Mouse (Mus musculus) heart, embryonic 15.5 days (tissue): ENCODE results near the gene Stat1. TPM values are rescaled to one million over a fixed set of nuclear protein-coding genes. Genes with fewer than 3 reads are reported as not detected.
A peak's percentile ranks its signal among the peaks of the same experiment; 100 is the strongest.

Source experiments
- ATAC-seq: fragments of 200-750 bp; cut with Nextera tagmentation; replicated peaks from 2 replicates; pipeline ENCODE4 v1.8.0; 2017; ENCODE audit warnings: low read depth, moderate TSS enrichment; ENCODE audit not compliant: insufficient number of reproducible peaks, insufficient read depth, low FRiP score
- H3K27ac ChIP-seq: fragments of 300-500 bp; sonication (generic); 2 replicates; pipeline ENCODE4 v1.5.1; 2015; ENCODE audit warnings: mild to moderate bottlenecking, inconsistent platforms
- H3K27me3 ChIP-seq: fragments of 300-500 bp; sonication (generic); 2 replicates; pipeline ENCODE4 v1.6.1; 2015; ENCODE audit warnings: inconsistent platforms
- H3K36me3 ChIP-seq: fragments of 300-500 bp; sonication (generic); 2 replicates; pipeline ENCODE4 v1.6.1; 2015; ENCODE audit warnings: mild to moderate bottlenecking, inconsistent platforms
- H3K4me1 ChIP-seq: fragments of 300-500 bp; sonication (generic); replicated peaks from 2 replicates; pipeline ENCODE4 v1.6.1; 2015; ENCODE audit warnings: inconsistent platforms
- H3K4me2 ChIP-seq: fragments of 300-500 bp; sonication (generic); 2 replicates; pipeline ENCODE4 v1.6.1; 2015; ENCODE audit warnings: inconsistent platforms, mild to moderate bottlenecking, moderate library complexity
- H3K4me3 ChIP-seq: fragments of 300-500 bp; sonication (generic); 2 replicates; pipeline ENCODE4 v1.5.1; 2015; ENCODE audit warnings: mild to moderate bottlenecking, inconsistent platforms
- H3K9ac ChIP-seq: fragments of 300-500 bp; sonication (generic); 2 replicates; pipeline ENCODE4 v1.6.1; 2015; ENCODE audit warnings: mild to moderate bottlenecking, inconsistent platforms
- H3K9me3 ChIP-seq: fragments of 300-500 bp; sonication (generic); replicated peaks from 2 replicates; pipeline ENCODE4 v1.6.1; 2016; ENCODE audit warnings: inconsistent platforms
- WGBS: fragments of 180-500 bp; shearing (Covaris S2); methylation state at CpG from one replicate; pipeline ENCODE4 v1.1.7; 2015; ENCODE audit warnings: mixed read lengths; 5-methylcytosine and 5-hydroxymethylcytosine counted together
- polyA plus RNA-seq: library from polyadenylated mRNA; unstranded; fragments of >200 nt; fragmentation: Nextera tagmentation; extraction: Ambion mirVana; gene quantifications from 2 replicates; pipeline ENCODE4 v1.2.1, GENCODE M21; 2015

Gene Stat1
- polyA plus RNA-seq, 1 experiment from 2014 or later = 23.6 TPM

GRCm38 (mm10) chr1:52163707-52164457 lies 44.6 kb downstream of the Stat1 start:
- Histone ChIP-seq H3K4me1 (0 out of 2 replicates have a peak, but pooled peaks cover 4% of the 10 kb centered on the region), H3K4me3 (no peak overlapping the region), H3K27me3 (no peaks in the 10 kb centered on the region), H3K36me3 (peaks cover 15% of the 10 kb centered on the region; the same call in 1 of the 2 replicates), H3K4me2 (no peak overlapping the region), H3K9ac (no peak overlapping the region), H3K27ac (no peak overlapping the region), H3K9me3 (no peaks in the 10 kb centered on the region)
- ATAC-seq = no peak
- WGBS = 86% methylated on average over 5 of the region's 5 CpGs

- Histone ChIP-seq H3K9me3 (no peaks in the 10 kb centered on the region), H3K4me1 (peaks cover 15% of the 10 kb centered on the region), H3K27ac (peak overlapping the region; percentile 67), H3K9ac (no peak overlapping the region), H3K36me3 (0 out of 2 replicates have a peak, but pooled peaks cover 5% of the 10 kb centered on the region), H3K4me3 (0 out of 2 replicates have a peak overlapping the region, but pooled peaks have one; percentile 13), H3K27me3 (no peaks in the 10 kb centered on the region), H3K4me2 (peak overlapping the region; percentile 47)
- 57% methylated on average over 14 of the region's 14 CpGs for WGBS
- ATAC-seq = peak; percentile 80; the same call in 1 of the 2 replicates
These were observed 47.5 kb downstream of the Stat1 start for GRCm38 (mm10) chr1:52166652-52167220.

- no peaks in the 10 kb centered on the region for H3K27me3 ChIP-seq
- 12% methylated on average over 3 of the region's 3 CpGs for WGBS
- peaks cover 15% of the 10 kb centered on the region for H3K4me1 ChIP-seq
- H3K36me3 ChIP-seq = no peaks in the 10 kb centered on the region
- H3K9me3 ChIP-seq = no peaks in the 10 kb centered on the region
- no peak overlapping the region for H3K4me3 ChIP-seq
- H3K27ac ChIP-seq = no peak overlapping the region
- H3K4me2 ChIP-seq = no peak overlapping the region
- ATAC-seq = no peak
- no peak overlapping the region for H3K9ac ChIP-seq
These were observed 50.8 kb downstream of the Stat1 start for GRCm38 (mm10) chr1:52170057-52170456.

- H3K36me3 ChIP-seq = no peaks in the 10 kb centered on the region
- no peak for ATAC-seq
- no peak overlapping the region; the same call in 1 of the 2 replicates for H3K4me2 ChIP-seq
- 69% methylated on average over 7 of the region's 7 CpGs for WGBS
- no peaks in the 10 kb centered on the region for H3K9me3 ChIP-seq
- no peak overlapping the region for H3K4me3 ChIP-seq
- H3K9ac ChIP-seq = no peak overlapping the region
- no peak overlapping the region for H3K27ac ChIP-seq
- peaks cover 15% of the 10 kb centered on the region for H3K4me1 ChIP-seq
- no peaks in the 10 kb centered on the region for H3K27me3 ChIP-seq
These were observed 51.5 kb downstream of the Stat1 start for GRCm38 (mm10) chr1:52170747-52171146.

GRCm38 (mm10) chr1:52171271-52171670 lies 52.0 kb downstream of the Stat1 start:
- H3K9me3 ChIP-seq = no peaks in the 10 kb centered on the region
- no peak overlapping the region for H3K27ac ChIP-seq
- 29% methylated on average over 8 of the region's 8 CpGs for WGBS
- no peaks in the 10 kb centered on the region for H3K27me3 ChIP-seq
- no peak overlapping the region for H3K9ac ChIP-seq
- peaks cover 15% of the 10 kb centered on the region for H3K4me1 ChIP-seq
- H3K4me2 ChIP-seq = peak overlapping the region; percentile 26
- H3K4me3 ChIP-seq = no peak overlapping the region
- no peak for ATAC-seq
- no peaks in the 10 kb centered on the region for H3K36me3 ChIP-seq

- WGBS = 69% methylated on average over 5 of the region's 5 CpGs
- Histone ChIP-seq H3K27me3 (no peaks in the 10 kb centered on the region), H3K4me2 (no peak overlapping the region), H3K27ac (no peak overlapping the region), H3K4me1 (peaks cover 18% of the 10 kb centered on the region), H3K4me3 (no peak overlapping the region), H3K9me3 (no peaks in the 10 kb centered on the region), H3K9ac (no peak overlapping the region), H3K36me3 (no peaks in the 10 kb centered on the region; the same call in 1 of the 2 replicates)
- no peak for ATAC-seq
These were observed 56.1 kb downstream of the Stat1 start for GRCm38 (mm10) chr1:52175321-52175720.

- Histone ChIP-seq H3K4me3 (no peak overlapping the region), H3K4me2 (no peak overlapping the region), H3K4me1 (peaks cover 15% of the 10 kb centered on the region), H3K27ac (no peak overlapping the region), H3K9ac (no peak overlapping the region), H3K36me3 (no peaks in the 10 kb centered on the region; the same call in 1 of the 2 replicates), H3K27me3 (no peaks in the 10 kb centered on the region), H3K9me3 (no peaks in the 10 kb centered on the region)
- no peak for ATAC-seq
- 46% methylated on average over 3 of the region's 3 CpGs for WGBS
These were observed 56.7 kb downstream of the Stat1 start for GRCm38 (mm10) chr1:52175983-52176382.

- H3K4me2 ChIP-seq = no peak overlapping the region
- H3K4me3 ChIP-seq = no peak overlapping the region
- H3K27me3 ChIP-seq = no peaks in the 10 kb centered on the region
- 68% methylated on average over 2 of the region's 2 CpGs for WGBS
- no peak overlapping the region for H3K9ac ChIP-seq
- H3K9me3 ChIP-seq = no peaks in the 10 kb centered on the region
- H3K27ac ChIP-seq = no peak overlapping the region
- 0 out of 2 replicates have a peak, but pooled peaks cover 7% of the 10 kb centered on the region for H3K4me1 ChIP-seq
- ATAC-seq = no peak
- H3K36me3 ChIP-seq = no peaks in the 10 kb centered on the region; the same call in 1 of the 2 replicates
These were observed 57.8 kb downstream of the Stat1 start for GRCm38 (mm10) chr1:52176999-52177398.

- no peaks in the 10 kb centered on the region; the same call in 1 of the 2 replicates for H3K36me3 ChIP-seq
- H3K27me3 ChIP-seq = no peaks in the 10 kb centered on the region
- H3K4me3 ChIP-seq = no peak overlapping the region
- H3K9me3 ChIP-seq = no peaks in the 10 kb centered on the region
- H3K4me1 ChIP-seq = 0 out of 2 replicates have a peak, but pooled peaks cover 9% of the 10 kb centered on the region
- no peak for ATAC-seq
- H3K9ac ChIP-seq = no peak overlapping the region
- no peak overlapping the region for H3K27ac ChIP-seq
- 89% methylated on average over 9 of the region's 9 CpGs for WGBS
- no peak overlapping the region for H3K4me2 ChIP-seq
These were observed 60.8 kb downstream of the Stat1 start for GRCm38 (mm10) chr1:52179939-52180568.

GRCm38 (mm10) chr1:52181994-52182393 lies 62.8 kb downstream of the Stat1 start:
- Histone ChIP-seq H3K36me3 (no peaks in the 10 kb centered on the region; the same call in 1 of the 2 replicates), H3K27me3 (no peaks in the 10 kb centered on the region), H3K9me3 (no peaks in the 10 kb centered on the region), H3K4me2 (no peak overlapping the region), H3K9ac (no peak overlapping the region), H3K4me3 (no peak overlapping the region), H3K27ac (0 out of 2 replicates have a peak overlapping the region, but pooled peaks have one; percentile 40), H3K4me1 (0 out of 2 replicates have a peak, but pooled peaks cover 4% of the 10 kb centered on the region)
- no peak for ATAC-seq

GRCm38 (mm10) chr1:52182992-52183391 lies 63.8 kb downstream of the Stat1 start:
- 73% methylated on average over 2 of the region's 2 CpGs for WGBS
- no peaks in the 10 kb centered on the region; the same call in 1 of the 2 replicates for H3K36me3 ChIP-seq
- no peak overlapping the region for H3K27ac ChIP-seq

More at GRCm38 (mm10) chr1:52182992-52183391, 63.8 kb downstream of the Stat1 start:
- H3K9me3 ChIP-seq = no peaks in the 10 kb centered on the region
- no peak for ATAC-seq
- H3K4me2 ChIP-seq = no peak overlapping the region
- 0 out of 2 replicates have a peak, but pooled peaks cover 2% of the 10 kb centered on the region for H3K4me1 ChIP-seq
- no peaks in the 10 kb centered on the region for H3K27me3 ChIP-seq
- H3K4me3 ChIP-seq = no peak overlapping the region
- no peak overlapping the region for H3K9ac ChIP-seq
